Mouse (Mus musculus): ENCODE measurements around the gene Cdh13. TPM values are rescaled to one million over a fixed set of nuclear protein-coding genes. Genes with fewer than 3 reads are reported as not detected.

Gene Cdh13
- total and polyA plus RNA-seq, 3 experiments = 162 to 172 (median 163) TPM

DNA sequence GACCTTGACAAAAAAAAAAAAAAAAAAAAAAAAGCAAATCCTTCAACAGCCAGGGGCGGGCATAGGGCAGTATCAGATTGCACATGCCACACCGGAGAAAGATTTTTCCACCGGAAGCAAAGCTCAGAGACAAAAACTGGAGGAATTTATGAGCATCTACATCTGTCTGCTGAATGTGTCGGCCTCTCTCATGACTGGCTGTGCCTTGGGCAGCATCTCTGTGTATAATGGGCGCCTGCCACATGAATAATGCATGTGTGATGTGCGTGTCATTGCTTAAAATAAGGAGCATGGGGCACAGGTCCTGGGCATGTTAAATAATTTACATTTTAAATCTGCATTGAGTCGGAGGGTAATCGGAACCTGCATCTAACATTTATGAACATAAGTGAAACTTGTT, 876.3 kb downstream of the Cdh13 start:
- TF ChIP-seq CTCF (IDR thresholded peaks at IDR 0.05) = no peak
- no peak for TF ChIP-seq EP300 (IDR thresholded peaks at IDR 0.05; ENCODE audit: insufficient read depth, low read depth, low read length)
- no peak for TF ChIP-seq POLR2A (IDR thresholded peaks at IDR 0.05; ENCODE audit: insufficient read depth, low read depth, low read length)
- no peak for DNase-seq
- 62% methylated on average over 8 of the region's 8 CpGs for WGBS

DNA sequence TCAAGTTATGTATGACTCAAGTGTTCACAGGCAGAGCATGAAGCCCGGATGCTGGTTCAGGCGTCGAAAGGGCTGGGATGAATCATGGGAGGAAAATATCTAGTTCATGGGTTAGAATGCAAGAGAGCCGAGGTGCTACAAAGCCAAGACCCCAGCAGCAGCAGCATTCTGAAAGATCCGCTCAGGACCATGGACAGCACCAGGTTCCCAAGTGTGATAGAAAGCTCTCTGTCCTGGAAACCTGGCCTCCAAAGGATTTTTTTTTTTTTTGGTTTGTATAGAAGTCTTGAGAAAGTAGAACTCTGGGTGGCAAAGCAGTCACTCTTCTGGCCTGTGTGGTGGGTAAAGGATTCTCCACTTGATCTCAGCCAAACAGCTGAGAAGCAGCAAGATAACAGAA, 880.5 kb downstream of the Cdh13 start:
- DNase-seq = no peak
- H3K27ac ChIP-seq = no peak overlapping the region
- no peaks in the 10 kb centered on the region for H3K27me3 ChIP-seq (ENCODE audit: control insufficient read depth, insufficient read depth, low read length)
- intact Hi-C loops (cut with DNase I) = no loop called here
- TF ChIP-seq EP300 (IDR thresholded peaks at IDR 0.05; ENCODE audit: insufficient read depth, low read depth, low read length) (no peak), CTCF (IDR thresholded peaks at IDR 0.05) (no peak), POLR2A (IDR thresholded peaks at IDR 0.05; ENCODE audit: insufficient read depth, low read depth, low read length) (no peak)
- no peaks in the 10 kb centered on the region for H3K79me2 ChIP-seq (replicated peaks; ENCODE audit: control insufficient read depth, insufficient read depth, low read length)
- H3K36me3 ChIP-seq (ENCODE audit: control insufficient read depth, insufficient read depth, low read length) = no peaks in the 10 kb centered on the region
- no peak overlapping the region for H3K9ac ChIP-seq (ENCODE audit: low read depth, low read length)
- no peak overlapping the region for H3K4me3 ChIP-seq
- no peaks in the 10 kb centered on the region for H3K4me1 ChIP-seq (ENCODE audit: control insufficient read depth, insufficient read depth, low read length)
- 68% methylated on average over 5 of the region's 5 CpGs for WGBS

More for the DNA sequence above, 876.3 kb downstream of the Cdh13 start:
- Histone ChIP-seq H3K79me2 (replicated peaks; ENCODE audit: control insufficient read depth, insufficient read depth, low read length) (no peaks in the 10 kb centered on the region), H3K27ac (no peak overlapping the region), H3K4me3 (no peak overlapping the region), H3K4me1 (ENCODE audit: control insufficient read depth, insufficient read depth, low read length) (no peaks in the 10 kb centered on the region), H3K9ac (ENCODE audit: low read depth, low read length) (no peak overlapping the region), H3K27me3 (ENCODE audit: control insufficient read depth, insufficient read depth, low read length) (no peaks in the 10 kb centered on the region), H3K36me3 (ENCODE audit: control insufficient read depth, insufficient read depth, low read length) (no peaks in the 10 kb centered on the region)
- intact Hi-C loops (cut with DNase I) = no loop called here

DNA sequence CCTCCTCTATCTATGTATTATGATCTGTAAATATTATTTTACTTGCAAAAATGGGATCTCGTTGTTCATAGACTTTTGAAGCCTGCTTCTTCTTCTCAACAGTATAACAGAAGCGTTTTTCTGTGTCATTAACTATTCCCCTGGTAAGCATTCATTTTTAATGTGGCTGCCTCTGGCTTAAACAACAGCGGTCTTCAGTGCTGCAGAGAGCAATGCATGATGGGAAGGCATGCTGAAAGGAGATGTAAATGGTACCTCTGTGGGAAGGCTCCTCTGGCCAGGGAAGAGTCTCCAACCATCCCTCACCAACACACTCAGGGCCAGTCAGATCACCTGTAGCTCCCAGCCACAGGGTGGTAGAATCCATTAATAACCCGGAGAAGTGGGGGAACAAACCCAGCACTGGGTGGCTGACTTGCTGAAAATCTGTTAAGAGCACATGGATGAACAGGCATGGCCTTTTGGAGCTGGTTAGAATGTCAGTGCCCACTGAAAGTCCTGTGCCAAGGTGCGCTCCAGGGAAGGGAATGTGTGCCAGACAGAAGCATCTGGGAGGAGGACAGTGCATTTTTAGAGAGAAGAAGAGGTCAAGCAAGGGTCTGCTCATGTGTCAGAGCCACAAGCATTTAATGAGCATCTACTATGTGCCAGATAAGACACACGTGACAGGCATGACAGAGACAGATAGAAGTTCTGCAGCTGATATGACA, 893.8 kb downstream of the Cdh13 start:
- no peaks in the 10 kb centered on the region for H3K79me2 ChIP-seq (replicated peaks; ENCODE audit: control insufficient read depth, insufficient read depth, low read length)
- H3K27me3 ChIP-seq (ENCODE audit: control insufficient read depth, insufficient read depth, low read length) = no peaks in the 10 kb centered on the region
- no peaks in the 10 kb centered on the region for H3K36me3 ChIP-seq (ENCODE audit: control insufficient read depth, insufficient read depth, low read length)
- no peak for TF ChIP-seq POLR2A (IDR thresholded peaks at IDR 0.05; ENCODE audit: insufficient read depth, low read depth, low read length)
- TF ChIP-seq EP300 (IDR thresholded peaks at IDR 0.05; ENCODE audit: insufficient read depth, low read depth, low read length) = no peak
- no peak for TF ChIP-seq CTCF (IDR thresholded peaks at IDR 0.05)
- no peaks in the 10 kb centered on the region for H3K4me1 ChIP-seq (ENCODE audit: control insufficient read depth, insufficient read depth, low read length)
- no peak overlapping the region for H3K9ac ChIP-seq (ENCODE audit: low read depth, low read length)
- 74% methylated on average over 6 of the region's 6 CpGs for WGBS
- no peak for DNase-seq
- intact Hi-C loops (cut with DNase I) = no loop called here
- no peak overlapping the region for H3K4me3 ChIP-seq
- no peak overlapping the region for H3K27ac ChIP-seq

DNA sequence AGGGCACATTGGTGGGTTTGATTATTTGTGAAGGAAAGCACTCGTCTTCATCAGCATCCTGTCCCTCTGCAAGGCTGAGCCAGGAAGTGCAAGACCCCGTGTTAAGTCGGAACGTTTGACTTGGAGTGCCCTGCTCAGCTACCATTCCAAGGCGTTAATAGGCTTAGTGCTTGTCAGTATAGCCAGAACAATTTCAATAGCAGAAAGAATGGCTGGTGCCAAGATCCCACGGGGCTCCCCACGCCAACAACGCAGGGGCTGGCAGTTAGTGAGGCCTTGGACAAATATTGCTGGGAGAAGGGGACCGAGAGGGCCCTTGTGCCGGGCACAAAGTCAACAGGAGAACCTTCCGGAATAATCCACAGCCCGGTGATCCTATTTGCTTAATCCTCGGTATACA, 897.1 kb downstream of the Cdh13 start:
- Histone ChIP-seq H3K27me3 (ENCODE audit: control insufficient read depth, insufficient read depth, low read length) (no peaks in the 10 kb centered on the region), H3K9ac (ENCODE audit: low read depth, low read length) (no peak overlapping the region), H3K4me3 (no peak overlapping the region), H3K36me3 (ENCODE audit: control insufficient read depth, insufficient read depth, low read length) (no peaks in the 10 kb centered on the region), H3K4me1 (ENCODE audit: control insufficient read depth, insufficient read depth, low read length) (no peaks in the 10 kb centered on the region), H3K79me2 (replicated peaks; ENCODE audit: control insufficient read depth, insufficient read depth, low read length) (no peaks in the 10 kb centered on the region), H3K27ac (no peak overlapping the region)
- DNase-seq = no peak
- intact Hi-C loops (cut with DNase I) = no loop called here
- 65% methylated on average over 13 of the region's 13 CpGs for WGBS
- TF ChIP-seq POLR2A (IDR thresholded peaks at IDR 0.05; ENCODE audit: insufficient read depth, low read depth, low read length) (no peak), CTCF (IDR thresholded peaks at IDR 0.05) (no peak), EP300 (IDR thresholded peaks at IDR 0.05; ENCODE audit: insufficient read depth, low read depth, low read length) (no peak)

DNA sequence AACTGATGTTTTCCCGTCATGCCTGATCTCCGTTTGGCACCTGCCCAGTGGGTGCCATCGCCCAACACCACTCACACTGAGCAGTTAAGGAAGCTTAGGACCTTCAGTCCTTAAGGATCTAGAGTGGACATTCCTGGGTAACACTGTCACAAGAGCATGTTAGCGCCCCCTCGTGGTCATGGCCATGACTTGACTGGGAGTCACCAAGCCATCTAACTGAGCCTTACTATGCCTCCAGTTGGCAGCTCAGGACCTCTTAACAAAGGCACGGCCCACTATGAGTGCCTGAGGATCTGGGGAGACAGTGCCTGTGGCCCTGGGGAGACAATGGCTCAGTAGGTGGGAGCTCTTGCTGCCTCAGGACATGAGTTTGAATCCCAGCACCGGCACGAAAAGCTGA, 912.2 kb downstream of the Cdh13 start:
- TF ChIP-seq POLR2A (IDR thresholded peaks at IDR 0.05; ENCODE audit: insufficient read depth, low read depth, low read length) = no peak
- TF ChIP-seq CTCF (IDR thresholded peaks at IDR 0.05) = peak; percentile 61
- no peaks in the 10 kb centered on the region for H3K27me3 ChIP-seq (ENCODE audit: control insufficient read depth, insufficient read depth, low read length)
- whole genome bisulfite sequencing = 62% methylated on average over 8 of the region's 8 CpGs
- H3K36me3 ChIP-seq (ENCODE audit: control insufficient read depth, insufficient read depth, low read length) = no peaks in the 10 kb centered on the region
- no peak overlapping the region for H3K4me3 ChIP-seq
- no peaks in the 10 kb centered on the region for H3K79me2 ChIP-seq (replicated peaks; ENCODE audit: control insufficient read depth, insufficient read depth, low read length)
- H3K9ac ChIP-seq (ENCODE audit: low read depth, low read length) = no peak overlapping the region
- no peak overlapping the region for H3K27ac ChIP-seq
- intact Hi-C loops (cut with DNase I) = no loop called here
- peaks cover 1% of the 10 kb centered on the region; the same call in 1 of the 2 replicates for H3K4me1 ChIP-seq (ENCODE audit: control insufficient read depth, insufficient read depth, low read length)
- peak; percentile 7 to 27 for DNase-seq

DNA sequence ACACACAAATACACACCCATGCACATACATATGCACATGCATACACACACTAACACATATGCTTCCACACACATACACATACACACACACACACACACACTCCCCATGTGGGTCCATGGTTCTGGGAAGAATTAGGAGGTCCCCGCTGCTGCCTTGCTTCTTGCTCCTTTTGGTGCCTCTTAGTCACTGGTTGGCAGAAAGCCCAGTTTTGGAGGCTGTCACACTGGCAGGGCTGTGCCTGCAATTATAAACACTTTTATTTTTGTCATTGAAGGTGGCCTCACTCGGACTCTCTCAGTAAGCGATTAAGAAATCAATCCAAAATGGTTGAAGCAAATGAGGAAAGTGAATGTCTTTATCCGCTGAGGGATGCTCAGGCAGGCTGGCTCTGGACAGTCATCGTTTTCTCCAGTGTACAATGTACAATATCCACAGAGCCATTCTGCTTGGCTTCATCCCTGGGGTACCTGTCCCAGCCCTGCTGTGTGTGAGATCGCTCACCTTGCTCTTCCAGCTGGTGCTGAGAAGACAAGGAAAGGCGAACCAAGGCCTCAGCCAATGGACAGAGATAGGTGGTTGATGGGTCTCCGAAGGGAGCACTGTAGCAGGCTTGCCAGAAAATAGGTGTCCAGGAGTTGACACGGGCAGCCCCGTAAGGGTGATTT, 913.1 kb downstream of the Cdh13 start:
- Histone ChIP-seq H3K27ac (no peak overlapping the region), H3K9ac (ENCODE audit: low read depth, low read length) (no peak overlapping the region), H3K4me1 (ENCODE audit: control insufficient read depth, insufficient read depth, low read length) (peaks cover 1% of the 10 kb centered on the region; the same call in 1 of the 2 replicates), H3K79me2 (replicated peaks; ENCODE audit: control insufficient read depth, insufficient read depth, low read length) (no peaks in the 10 kb centered on the region), H3K27me3 (ENCODE audit: control insufficient read depth, insufficient read depth, low read length) (no peaks in the 10 kb centered on the region), H3K4me3 (no peak overlapping the region), H3K36me3 (ENCODE audit: control insufficient read depth, insufficient read depth, low read length) (no peaks in the 10 kb centered on the region)
- 67% methylated on average over 10 of the region's 10 CpGs for WGBS
- intact Hi-C loops (cut with DNase I) = no loop called here
- TF ChIP-seq POLR2A (IDR thresholded peaks at IDR 0.05; ENCODE audit: insufficient read depth, low read depth, low read length) (no peak), EP300 (IDR thresholded peaks at IDR 0.05; ENCODE audit: insufficient read depth, low read depth, low read length) (no peak), CTCF (IDR thresholded peaks at IDR 0.05) (no peak)
- DNase-seq = peak; percentile 39 to 47

Data from heart, adult 2 months (tissue).